In genomic region chr2:73003049-73003448, GRCm38 (mm10) we compare ENCODE assay signal across 9 mouse cellular contexts. TPM values are rescaled to one million over a fixed set of nuclear protein-coding genes. Genes with fewer than 3 reads are reported as not detected.
DNase-seq lines count a peak whose midpoint lies in the region; ATAC-seq and TF ChIP-seq lines count a peak whose summit lies in the region.
"Had no signal": no experiment of that assay in that cellular context is flagged by ENCODE, and none has a peak within 500 bp of the region (broad histone marks: within the 10 kb centered on the region; RNA-seq: fewer than 3 reads in every experiment).

No protein-coding gene starts in this region.

- intact Hi-C loops in heart, postnatal 25 days (cut with DNase I) = loop anchor here (5.0 kb wide), 2 partner anchors 44 to 59 kb away; no protein-coding TSS in a partner anchor

- no peak for TF ChIP-seq POLR2A in spleen, adult 2 months (IDR thresholded peaks at IDR 0.05; ENCODE audit: low read depth, low read length)

- no peak for ATAC-seq in midbrain, embryonic 12.5 days (ENCODE audit: low FRiP score, low read depth)
- no peak for ATAC-seq in midbrain, embryonic 13.5 days
- ATAC-seq in embryonic facial prominence, embryonic 15.5 days (ENCODE audit: insufficient number of reproducible peaks, low FRiP score, low TSS enrichment, low read depth) = no peak
- no peak for ATAC-seq in liver, embryonic 15.5 days (ENCODE audit: insufficient read depth)
- no peak for ATAC-seq in cerebellum, adult (ENCODE audit: insufficient number of reproducible peaks, low FRiP score, low TSS enrichment)

- peak overlapping the region; percentile 5; the same call in 1 of the 2 replicates for H3K27ac ChIP-seq in midbrain, embryonic 12.5 days (replicated peaks)
- H3K27ac ChIP-seq in midbrain, embryonic 13.5 days = no peak overlapping the region
- H3K27ac ChIP-seq in embryonic facial prominence, embryonic 15.5 days (replicated peaks) = peak overlapping the region; percentile 94
- H3K27ac ChIP-seq in liver, embryonic 15.5 days (replicated peaks) = peak overlapping the region; percentile 93
- H3K27ac ChIP-seq in spleen, adult 2 months (ENCODE audit: insufficient read depth, low read length) = peak overlapping the region; percentile 86

- peaks cover 24% of the 10 kb centered on the region for H3K4me1 ChIP-seq in midbrain, embryonic 12.5 days
- H3K4me1 ChIP-seq in midbrain, embryonic 13.5 days (replicated peaks) = peaks cover 27% of the 10 kb centered on the region
- H3K4me1 ChIP-seq in embryonic facial prominence, embryonic 15.5 days = peaks cover 31% of the 10 kb centered on the region
- peaks cover 76% of the 10 kb centered on the region for H3K4me1 ChIP-seq in liver, embryonic 15.5 days (replicated peaks)
- H3K4me1 ChIP-seq in spleen, adult 2 months (ENCODE audit: control insufficient read depth, insufficient read depth, insufficient read length) = peaks cover 21% of the 10 kb centered on the region

- no peaks in the 10 kb centered on the region for H3K36me3 ChIP-seq in midbrain, embryonic 12.5 days
- no peaks in the 10 kb centered on the region for H3K36me3 ChIP-seq in midbrain, embryonic 13.5 days
- no peaks in the 10 kb centered on the region for H3K36me3 ChIP-seq in embryonic facial prominence, embryonic 15.5 days
- no peaks in the 10 kb centered on the region for H3K36me3 ChIP-seq in liver, embryonic 15.5 days (replicated peaks)
- no peaks in the 10 kb centered on the region for H3K36me3 ChIP-seq in spleen, adult 2 months (ENCODE audit: control insufficient read depth, insufficient read depth, low read length)

- no peak overlapping the region for H3K4me2 ChIP-seq in midbrain, embryonic 12.5 days (replicated peaks)
- no peak overlapping the region for H3K4me2 ChIP-seq in midbrain, embryonic 13.5 days (replicated peaks)
- peak overlapping the region; percentile 44 for H3K4me2 ChIP-seq in embryonic facial prominence, embryonic 15.5 days (replicated peaks)
- H3K4me2 ChIP-seq in liver, embryonic 15.5 days = peak overlapping the region; percentile 62

- 78% methylated on average over 9 of the region's 12 CpGs for WGBS in midbrain, embryonic 12.5 days
- 59% methylated on average over 12 of the region's 12 CpGs for WGBS in midbrain, embryonic 13.5 days
- WGBS in embryonic facial prominence, embryonic 15.5 days = 42% methylated on average over 10 of the region's 12 CpGs
- WGBS in liver, embryonic 15.5 days (ENCODE audit: insufficient replicate concordance) = 13% methylated on average over 12 of the region's 12 CpGs
- WGBS in spleen, adult 2 months = 4% methylated on average over 12 of the region's 12 CpGs

- H3K9ac ChIP-seq in midbrain, embryonic 12.5 days (replicated peaks) = no peak overlapping the region
- no peak overlapping the region for H3K9ac ChIP-seq in midbrain, embryonic 13.5 days (replicated peaks)
- no peak overlapping the region for H3K9ac ChIP-seq in embryonic facial prominence, embryonic 15.5 days
- peak overlapping the region; percentile 51 for H3K9ac ChIP-seq in liver, embryonic 15.5 days

- H3K27me3 ChIP-seq in midbrain, embryonic 12.5 days = no peaks in the 10 kb centered on the region
- H3K27me3 ChIP-seq in midbrain, embryonic 13.5 days = no peaks in the 10 kb centered on the region
- no peaks in the 10 kb centered on the region for H3K27me3 ChIP-seq in embryonic facial prominence, embryonic 15.5 days
- H3K27me3 ChIP-seq in liver, embryonic 15.5 days = no peaks in the 10 kb centered on the region
- H3K27me3 ChIP-seq in spleen, adult 2 months (ENCODE audit: control insufficient read depth, insufficient read depth, low read length) = no peaks in the 10 kb centered on the region

- TF ChIP-seq CTCF in spleen, adult 2 months (IDR thresholded peaks at IDR 0.05; ENCODE audit: extremely low read depth, insufficient read depth, insufficient read length, insufficient replicate concordance) = no peak

- DNase-seq in heart, postnatal 25 days (ENCODE audit: low spot score) = peak; percentile 53
- peak; percentile 75 to 84 for DNase-seq in spleen, adult 2 months (ENCODE audit: low read depth in 1 of 2, low spot score in 2 of 2)
- no peak for DNase-seq in cerebellum, postnatal 14 days

- H3K9me3 ChIP-seq in midbrain, embryonic 12.5 days = no peaks in the 10 kb centered on the region
- H3K9me3 ChIP-seq in midbrain, embryonic 13.5 days = no peaks in the 10 kb centered on the region
- H3K9me3 ChIP-seq in embryonic facial prominence, embryonic 15.5 days (replicated peaks) = no peaks in the 10 kb centered on the region
- no peaks in the 10 kb centered on the region for H3K9me3 ChIP-seq in liver, embryonic 15.5 days (replicated peaks)

- H3K4me3 ChIP-seq in midbrain, embryonic 12.5 days = no peak overlapping the region
- H3K4me3 ChIP-seq in midbrain, embryonic 13.5 days (replicated peaks) = no peak overlapping the region
- H3K4me3 ChIP-seq in embryonic facial prominence, embryonic 15.5 days (replicated peaks) = no peak overlapping the region
- H3K4me3 ChIP-seq in liver, embryonic 15.5 days (replicated peaks) = peak overlapping the region; percentile 22
- peak overlapping the region; percentile 22; the same call in 1 of the 2 replicates for H3K4me3 ChIP-seq in spleen, adult 2 months (ENCODE audit: extremely low read depth, insufficient read depth, insufficient read length)

RNA-seq across cellular contexts. Expression of gene Gm11084, which starts 16.5 kb away (rescaled TPM):
- not detected in 2 replicates for polyA plus RNA-seq in midbrain, embryonic 12.5 days (2016; fragmentation: Nextera tagmentation; extraction: Ambion mirVana)
- not detected in 2 replicates for polyA plus RNA-seq in midbrain, embryonic 13.5 days (2015; fragmentation: Nextera tagmentation; extraction: Ambion mirVana)
- not detected in 2 replicates for polyA plus RNA-seq in embryonic facial prominence, embryonic 15.5 days (2015; fragmentation: Nextera tagmentation; extraction: Ambion mirVana)
- not detected for total RNA-seq in heart, postnatal 25 days (2021)
- not detected in 2 replicates for polyA plus RNA-seq in liver, embryonic 15.5 days (2015; fragmentation: Nextera tagmentation; extraction: Ambion mirVana)
- not detected in 2 replicates for polyA plus RNA-seq in spleen, adult 2 months (2012; rRNA removed)
- polyA plus RNA-seq: embryonic facial prominence, embryonic 11.5 days had no signal

RNA-seq across cellular contexts. Expression of gene Sp3, which starts 22.8 kb away (rescaled TPM):
- 70.8 and 75.9 TPM in 2 replicates for polyA plus RNA-seq in midbrain, embryonic 12.5 days (2016; fragmentation: Nextera tagmentation; extraction: Ambion mirVana)
- 53.2 and 56.1 TPM in 2 replicates for polyA plus RNA-seq in midbrain, embryonic 13.5 days (2015; fragmentation: Nextera tagmentation; extraction: Ambion mirVana)
- polyA plus RNA-seq in embryonic facial prominence, embryonic 15.5 days (2015; fragmentation: Nextera tagmentation; extraction: Ambion mirVana) = 52.0 and 58.8 TPM in 2 replicates
- total RNA-seq in heart, postnatal 25 days (2021) = 10 to 100 TPM; 34.8 to 38.9 TPM
- 33.3 and 33.6 TPM in 2 replicates for polyA plus RNA-seq in liver, embryonic 15.5 days (2015; fragmentation: Nextera tagmentation; extraction: Ambion mirVana)
- polyA plus RNA-seq in spleen, adult 2 months (2012; rRNA removed) = 9.4 and 11.0 TPM in 2 replicates

Comparison
In these comparisons a context has a peak if more than half of its experiments do, and no peak if none do; other contexts are left out.
1. H3K4me2 ChIP-seq: peak in embryonic facial prominence, embryonic 15.5 days (single experiment) and liver, embryonic 15.5 days (single experiment); none in midbrain, embryonic 12.5 days (single experiment) and midbrain, embryonic 13.5 days (single experiment).
2. H3K4me3 ChIP-seq: peak in liver, embryonic 15.5 days (single experiment) and spleen, adult 2 months (single experiment); none in midbrain, embryonic 12.5 days (single experiment), midbrain, embryonic 13.5 days (single experiment) and embryonic facial prominence, embryonic 15.5 days (single experiment).
3. DNase-seq: peak in heart, postnatal 25 days (single experiment) and spleen, adult 2 months (2 of 2); none in cerebellum, postnatal 14 days (0 of 2).